Mouse (Mus musculus) 3T3-L1 (cell line): Measurements from ENCODE around the gene Agpat2.

ENCODE experiments used
- DNase-seq: peaks from one replicate; pipeline ENCODE4 v3.0.0-alpha.2; 2015; ENCODE audit warnings: low read depth, low spot score

The Agpat2 gene

DNA sequence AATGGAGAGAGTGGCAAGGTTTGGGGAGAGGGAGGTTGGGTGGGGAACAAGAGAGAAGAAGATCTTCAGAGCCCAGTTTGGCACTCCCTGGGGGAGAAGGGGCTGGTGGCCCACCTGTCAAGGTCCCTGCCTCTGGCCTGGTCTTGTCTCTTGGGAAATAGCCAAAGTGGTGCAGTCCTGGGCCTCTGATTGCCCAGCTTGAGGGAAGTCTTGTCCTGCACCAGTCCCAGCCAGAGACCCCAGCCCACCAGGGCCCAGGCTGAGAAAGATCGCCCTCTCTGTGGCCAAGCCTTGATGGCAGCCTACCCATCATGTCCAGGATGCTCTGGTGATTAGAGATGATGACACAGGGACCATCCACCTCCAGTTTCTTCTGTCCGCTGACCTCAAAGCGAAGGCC is 7.3 kb downstream of the Agpat2 start:
- DNase-seq = no peak

DNA sequence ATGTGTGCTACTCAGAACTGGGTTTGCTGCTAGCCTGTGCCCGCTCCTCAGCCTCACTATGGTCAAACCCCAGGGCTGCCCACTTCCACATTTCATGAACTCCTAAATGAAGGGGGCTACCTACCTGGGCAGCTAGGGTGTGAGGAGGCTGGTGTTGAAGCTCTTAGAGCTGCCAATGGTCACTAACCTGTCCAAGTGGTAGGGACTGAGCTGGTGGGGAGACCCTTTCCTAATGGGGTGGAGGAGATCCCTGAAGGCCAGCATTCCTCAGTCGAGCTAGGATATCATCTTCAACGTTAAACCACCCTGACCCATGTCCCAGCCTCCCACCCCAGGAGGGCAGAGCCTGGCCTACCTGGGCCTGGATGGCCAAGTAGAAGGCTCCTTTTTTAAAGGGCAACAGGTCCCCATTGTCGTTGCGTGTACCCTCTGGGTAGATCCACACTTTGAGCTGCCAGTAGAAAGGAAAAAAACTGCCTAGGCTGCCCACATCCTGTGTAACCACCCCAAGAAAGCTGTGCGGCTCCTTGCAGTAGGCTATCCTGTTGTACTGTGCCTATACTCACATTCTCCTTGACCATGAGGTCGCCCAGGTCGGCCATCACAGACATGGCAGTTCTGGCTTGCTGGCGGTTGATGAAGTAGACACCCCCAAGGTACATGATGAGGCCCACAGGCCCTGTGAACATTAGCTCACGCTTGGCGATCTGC is 8.3 kb downstream of the Agpat2 start:
- no peak for DNase-seq

DNA sequence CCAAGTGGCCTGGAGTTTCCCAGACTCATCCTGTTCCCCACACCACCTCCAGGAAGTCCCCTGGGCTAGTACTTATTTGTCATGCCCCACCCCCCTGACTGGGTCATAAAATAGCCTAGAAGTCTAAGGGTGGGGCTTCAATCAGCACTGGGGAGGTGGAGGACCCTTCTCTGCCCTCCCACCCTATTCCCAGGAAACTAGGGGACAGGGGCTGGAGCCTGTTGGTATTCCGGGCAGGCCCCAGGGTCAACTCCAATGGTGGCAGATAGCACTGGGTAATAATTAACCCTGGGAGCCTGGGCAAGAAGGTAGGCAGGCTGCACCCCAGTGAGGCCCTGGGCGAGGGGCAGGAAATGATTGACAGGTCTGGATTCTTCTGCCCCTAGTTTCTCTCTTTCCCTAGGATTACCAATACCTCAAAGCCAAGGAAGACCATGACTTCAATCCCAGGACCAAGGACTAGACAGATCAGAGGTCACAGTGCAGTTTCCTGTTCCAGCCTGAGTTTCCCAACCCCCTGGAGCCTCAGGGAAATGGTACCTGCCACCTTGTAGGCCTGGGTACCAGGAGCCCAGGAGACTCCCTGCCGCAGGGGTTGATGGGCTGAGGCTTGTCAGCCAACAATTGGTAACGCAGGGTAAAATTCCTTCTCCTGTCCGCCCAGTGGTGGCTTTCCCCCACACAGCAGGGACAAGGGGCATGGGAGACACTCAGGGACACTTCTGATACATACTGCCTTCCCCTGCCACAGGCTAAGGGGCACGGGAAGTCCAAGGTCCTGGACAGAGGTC is 9.1 kb downstream of the Agpat2 start:
- DNase-seq = no peak

DNA sequence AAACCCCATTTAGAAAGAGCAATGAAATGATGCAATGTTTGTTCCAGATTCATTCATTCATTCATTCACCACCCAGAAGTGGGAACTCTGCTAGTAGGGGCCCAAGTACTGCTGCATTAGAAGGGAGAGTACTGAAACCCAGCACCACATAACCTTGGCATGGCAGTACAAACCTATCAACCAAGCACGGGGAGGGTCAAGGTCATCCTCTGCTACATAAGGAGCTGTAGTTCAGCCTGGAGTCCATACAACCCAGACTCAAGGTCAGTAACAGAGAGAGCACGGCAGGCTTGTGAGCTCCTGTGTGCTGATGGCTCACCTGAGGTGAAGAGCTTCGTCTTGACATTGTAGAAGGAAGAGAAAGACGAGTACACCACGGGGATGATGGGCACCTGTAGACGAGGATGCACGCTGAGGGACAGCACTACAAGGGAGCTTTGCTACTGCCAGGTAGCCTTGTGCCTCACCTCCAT is 9.7 kb downstream of the Agpat2 start:
- no peak for DNase-seq

DNA sequence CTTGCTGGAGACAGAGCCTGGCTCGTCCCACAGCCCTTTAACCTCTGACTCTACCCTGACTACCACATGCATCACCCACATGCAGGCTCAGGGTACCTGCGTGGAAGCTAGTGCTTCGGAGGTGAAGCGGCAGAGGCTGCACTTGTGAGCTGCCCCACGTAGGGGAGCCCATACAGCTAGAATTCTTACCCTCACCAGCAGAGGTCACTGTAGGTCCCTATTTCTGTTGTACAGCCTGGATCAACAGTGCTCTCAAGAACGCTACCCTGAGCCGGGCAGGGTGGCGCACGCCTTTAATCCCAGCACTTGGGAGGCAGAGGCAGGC is 10.2 kb downstream of the Agpat2 start:
- peak; percentile 79 for DNase-seq

DNA sequence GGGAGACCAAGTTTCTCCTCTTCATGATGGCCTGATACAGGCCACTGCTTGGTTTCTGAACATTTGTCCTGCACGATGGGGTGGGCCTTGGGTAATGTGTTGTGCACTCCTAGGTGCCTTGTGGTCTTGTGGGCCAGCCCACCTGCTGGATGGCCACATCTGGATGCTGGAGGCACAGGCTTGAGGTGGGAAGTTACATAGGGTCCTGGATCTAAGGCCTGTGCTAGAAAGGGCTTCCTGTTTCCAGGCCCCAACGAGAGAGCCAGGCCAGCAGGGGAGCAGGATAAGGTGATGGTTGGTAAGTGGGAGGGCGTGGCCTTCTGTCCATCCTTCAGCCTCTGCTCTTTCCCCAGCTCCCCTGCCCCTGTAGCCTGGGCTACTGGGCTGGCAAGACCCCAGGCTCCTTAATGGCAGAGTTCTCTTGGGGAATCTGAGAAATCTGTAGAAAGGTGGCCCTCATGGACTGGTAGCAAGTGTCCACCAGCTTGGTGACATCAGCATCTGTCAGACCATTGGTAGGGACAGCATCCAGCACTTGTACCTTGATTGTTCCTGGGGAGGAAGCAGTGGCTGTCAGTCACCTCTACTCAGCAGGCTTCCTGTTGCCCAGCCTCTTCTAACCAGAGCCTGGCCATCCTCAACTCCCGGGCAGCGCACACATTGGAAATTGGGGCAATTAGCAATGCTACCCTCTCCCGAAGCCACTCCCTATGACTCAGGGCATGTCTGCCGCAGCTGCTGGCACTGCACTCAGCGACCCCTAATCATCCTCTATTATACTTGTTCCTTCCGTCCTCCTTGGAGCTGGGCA is 10.8 kb downstream of the Agpat2 start:
- peak; percentile 29 for DNase-seq

DNA sequence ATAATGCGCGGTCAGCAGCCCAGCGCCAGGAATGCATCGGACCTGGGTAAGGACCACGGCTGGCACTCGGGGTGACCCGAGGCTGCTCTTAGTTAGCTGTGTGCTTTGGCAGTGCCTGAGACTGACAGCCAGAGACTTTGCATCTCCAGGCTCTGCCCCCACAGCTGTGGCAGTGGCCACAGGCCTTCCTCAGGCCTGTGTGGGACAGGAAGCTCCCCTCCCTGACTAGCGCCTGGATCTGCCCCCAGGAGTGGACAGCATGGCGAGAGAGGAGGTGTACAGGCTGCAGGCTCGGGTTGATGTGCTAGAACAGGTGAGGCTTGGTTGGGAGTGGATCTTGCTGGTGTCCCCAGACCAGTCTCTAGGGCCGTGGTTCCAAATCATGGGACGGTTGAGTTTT is 12.8 kb downstream of the Agpat2 start:
- DNase-seq = no peak

DNA sequence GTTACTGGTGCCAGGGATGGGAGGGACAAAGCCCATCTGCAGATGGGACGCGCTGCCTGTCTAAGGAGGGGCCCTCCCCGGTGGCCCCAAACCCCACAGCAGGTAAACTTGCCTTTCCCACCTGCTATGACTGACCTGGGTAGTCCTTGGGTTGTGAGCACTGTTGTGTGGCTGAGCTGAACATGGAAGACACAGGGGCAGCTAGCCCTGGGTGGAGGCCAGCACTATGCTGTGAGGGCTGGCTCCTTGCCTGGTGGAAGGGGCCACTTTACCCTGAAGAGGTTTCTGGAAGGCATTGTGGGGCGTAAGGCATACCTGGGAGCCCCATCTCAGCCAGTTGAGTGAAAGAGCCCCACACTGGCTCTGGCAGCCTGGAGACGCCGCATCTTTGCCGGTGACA is 13.3 kb downstream of the Agpat2 start:
- DNase-seq = no peak

DNA sequence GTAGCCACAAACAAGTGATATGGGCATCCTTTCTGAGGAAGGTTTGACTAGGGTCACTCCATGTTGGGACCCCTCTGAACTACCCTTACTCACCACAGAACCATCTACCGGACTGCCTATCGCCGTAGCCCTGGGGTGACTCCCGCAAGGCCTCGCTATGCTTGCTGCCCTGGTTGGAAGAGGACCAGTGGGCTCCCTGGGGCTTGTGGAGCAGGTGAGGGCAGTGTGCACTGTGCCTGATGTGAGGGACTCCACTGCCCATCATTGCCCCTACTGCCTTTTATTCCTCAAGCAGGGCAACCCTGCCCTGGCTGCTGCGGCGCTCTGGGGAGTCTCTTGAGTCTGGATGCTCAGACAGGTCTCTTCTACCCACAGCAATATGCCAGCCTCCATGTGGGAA is 13.9 kb downstream of the Agpat2 start:
- no peak for DNase-seq

DNA sequence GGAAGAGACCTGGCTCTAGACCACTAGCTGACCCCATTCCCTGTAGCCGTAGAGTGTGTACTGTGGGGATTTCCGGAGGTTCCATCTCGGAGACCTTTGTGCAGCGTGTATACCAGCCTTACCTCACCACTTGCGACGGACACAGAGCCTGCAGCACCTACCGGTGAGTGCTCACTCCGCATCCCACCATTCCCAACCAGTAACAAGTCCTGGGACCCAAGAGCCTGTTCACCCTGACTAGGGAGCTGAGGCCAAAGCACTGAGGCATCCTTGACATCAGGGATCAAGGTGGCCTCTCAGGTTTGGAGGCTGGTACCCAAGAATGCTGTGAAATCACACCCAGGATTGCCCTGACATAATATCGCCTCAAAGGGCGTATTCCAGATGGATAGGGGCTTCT is 14.9 kb downstream of the Agpat2 start:
- no peak for DNase-seq

DNA sequence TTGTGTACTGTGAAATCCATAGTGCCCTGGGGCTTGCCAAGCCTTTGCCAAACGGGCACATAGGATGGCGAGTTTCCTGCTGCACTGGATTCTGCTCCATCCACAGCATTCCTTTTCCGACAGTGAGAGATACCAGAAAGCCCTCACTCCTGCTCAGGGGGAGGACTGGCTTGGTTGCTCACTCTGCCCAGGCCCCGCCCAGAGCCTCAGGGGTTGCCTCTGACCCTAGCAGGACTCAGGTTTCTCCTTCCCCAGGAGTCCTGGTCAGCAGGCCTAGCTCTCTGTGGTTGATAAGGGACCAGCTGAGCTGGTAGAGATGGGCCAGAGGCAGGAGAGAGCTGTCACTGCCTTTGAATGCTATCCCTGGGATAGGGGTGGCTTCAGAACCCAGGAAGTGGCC is 15.6 kb downstream of the Agpat2 start:
- DNase-seq = peak; percentile 78

DNA sequence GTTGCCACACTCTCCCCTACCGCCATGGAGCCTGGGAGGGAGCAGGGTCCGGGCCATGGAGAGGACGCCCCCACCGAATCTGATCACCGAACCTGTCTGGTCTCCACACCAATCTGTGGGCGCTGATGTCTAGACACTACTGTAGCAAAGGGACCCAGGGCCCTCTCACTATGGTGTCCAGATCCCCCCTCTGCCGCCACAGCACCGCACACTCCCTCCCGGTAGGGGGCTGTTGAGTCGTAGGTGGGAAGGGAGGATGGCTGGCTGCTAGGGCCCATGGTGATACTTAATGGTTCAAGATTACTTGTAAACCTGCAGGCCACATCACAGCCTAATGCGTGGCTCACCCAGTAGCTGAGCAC is 17.2 kb downstream of the Agpat2 start:
- no peak for DNase-seq

DNA sequence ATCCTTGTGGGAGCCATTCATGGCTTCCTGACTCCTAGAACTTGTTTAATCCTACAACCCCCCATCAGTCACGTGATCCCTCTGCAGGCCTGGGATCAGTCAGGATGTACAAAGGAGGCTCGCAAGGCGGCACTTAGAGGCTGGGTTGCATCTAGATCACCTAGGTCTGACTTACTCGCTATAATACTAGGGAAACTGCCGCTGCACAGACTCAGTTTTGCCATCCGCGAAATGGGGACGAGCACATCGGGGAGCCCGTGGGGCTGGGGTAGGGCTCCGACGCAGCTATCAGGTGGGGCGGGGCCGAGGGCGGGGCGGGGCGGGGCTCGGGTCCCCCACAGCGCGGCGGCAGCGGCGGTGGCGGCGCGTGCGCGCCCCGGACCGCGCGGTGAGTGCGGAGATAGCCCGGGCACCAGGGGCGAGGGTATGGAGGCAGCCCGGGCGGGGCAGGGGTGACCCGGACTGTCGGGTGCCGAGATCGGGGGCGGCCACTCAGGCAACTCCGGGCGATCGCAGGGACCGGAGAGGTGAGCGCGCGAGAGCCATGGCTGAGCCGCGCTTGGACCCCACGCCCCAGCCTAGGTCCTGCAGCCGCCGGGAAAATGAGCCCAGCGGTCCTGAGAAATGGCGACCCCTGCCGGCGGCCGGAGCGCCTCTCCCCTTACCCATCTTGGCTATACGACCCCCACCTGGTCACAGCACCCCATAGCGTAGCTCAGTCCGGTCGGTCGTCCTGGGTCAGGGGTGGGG is 17.7 kb downstream of the Agpat2 start, which contains the start of gene Gm20532:
Gm20532 (plus strand) TSS at position 346 of the 750 bp plus-strand sequence.
- DNase-seq = no peak

DNA sequence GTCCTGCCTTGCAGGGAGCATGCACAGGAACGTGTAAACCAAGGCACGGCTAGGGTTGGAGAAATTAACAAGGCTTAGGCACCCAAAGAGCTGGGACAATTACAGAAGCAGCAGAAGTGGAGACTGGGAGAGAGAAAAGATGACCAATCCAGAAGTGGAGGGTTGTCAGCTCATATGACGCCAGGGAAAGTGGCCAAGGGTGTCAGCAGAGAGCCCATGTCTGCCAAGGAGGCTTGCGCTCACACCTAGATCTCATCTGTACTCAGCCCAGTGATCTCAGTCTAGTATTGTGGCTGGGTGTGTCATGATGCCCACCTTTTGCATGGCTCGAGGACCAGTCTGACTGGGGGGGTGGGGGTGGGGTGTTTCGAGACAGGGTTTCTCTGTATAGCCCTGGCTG is 18.5 kb downstream of the Agpat2 start:
- DNase-seq = peak; percentile 53

DNA sequence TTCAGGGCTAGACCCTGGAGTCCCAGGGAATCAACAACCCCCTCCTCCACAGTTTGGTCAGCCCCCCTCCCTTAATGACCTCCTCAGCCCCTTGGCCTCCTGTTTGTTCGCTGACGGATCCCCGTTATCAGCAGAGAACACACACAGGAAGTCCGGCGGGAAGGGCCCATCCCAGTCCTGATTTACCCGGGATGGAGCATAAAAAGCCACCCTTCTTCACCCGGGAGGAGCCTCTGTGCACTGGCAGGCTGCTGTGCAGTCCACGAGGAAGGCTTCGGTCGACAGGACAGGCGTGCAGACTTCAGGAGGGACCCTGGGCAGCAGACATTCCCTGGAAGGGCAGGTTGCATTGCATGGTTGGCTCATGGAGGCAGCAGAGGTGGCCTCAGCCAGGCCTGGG is 20.6 kb downstream of the Agpat2 start:
- DNase-seq = no peak

DNA sequence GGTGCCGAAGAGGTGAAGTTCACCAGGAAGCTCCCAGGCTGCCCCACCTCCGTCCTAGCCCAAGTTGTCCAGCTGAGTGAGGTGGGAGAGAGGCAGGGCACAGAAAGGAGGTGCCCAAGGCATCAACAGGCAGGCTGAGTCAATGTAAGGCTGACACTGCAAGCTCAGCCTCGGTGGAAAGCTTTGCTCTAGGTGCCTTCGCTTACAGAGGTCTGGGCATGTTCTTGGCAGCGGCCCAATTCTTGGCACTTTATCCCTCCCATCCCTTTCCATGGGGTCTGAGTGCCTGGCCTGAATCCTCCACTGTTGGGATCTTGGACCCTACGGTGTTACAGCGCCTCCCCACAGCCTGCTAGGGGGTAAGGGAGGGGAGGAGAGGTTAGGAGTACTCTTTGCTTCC is 21.5 kb downstream of the Agpat2 start:
- no peak for DNase-seq

DNA sequence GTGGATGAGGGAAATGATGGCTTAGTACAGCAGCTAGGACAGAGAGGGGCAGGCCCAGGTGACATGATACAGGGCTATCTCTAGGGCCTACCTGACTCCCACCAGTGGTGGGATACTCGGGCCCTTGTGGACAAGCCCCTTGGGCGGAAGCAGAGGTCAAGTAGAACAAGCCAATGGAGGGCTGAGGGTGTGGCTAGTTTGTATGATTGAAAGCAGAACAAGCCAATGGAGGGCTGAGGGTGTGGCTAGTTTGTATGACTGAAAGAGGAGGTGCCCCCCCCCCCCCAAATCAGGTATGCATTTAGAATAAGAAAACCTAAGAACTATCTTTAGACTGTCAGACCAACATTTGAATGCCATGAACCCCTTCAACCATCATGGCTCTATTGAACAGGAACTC is 22.0 kb downstream of the Agpat2 start:
- no peak for DNase-seq

DNA sequence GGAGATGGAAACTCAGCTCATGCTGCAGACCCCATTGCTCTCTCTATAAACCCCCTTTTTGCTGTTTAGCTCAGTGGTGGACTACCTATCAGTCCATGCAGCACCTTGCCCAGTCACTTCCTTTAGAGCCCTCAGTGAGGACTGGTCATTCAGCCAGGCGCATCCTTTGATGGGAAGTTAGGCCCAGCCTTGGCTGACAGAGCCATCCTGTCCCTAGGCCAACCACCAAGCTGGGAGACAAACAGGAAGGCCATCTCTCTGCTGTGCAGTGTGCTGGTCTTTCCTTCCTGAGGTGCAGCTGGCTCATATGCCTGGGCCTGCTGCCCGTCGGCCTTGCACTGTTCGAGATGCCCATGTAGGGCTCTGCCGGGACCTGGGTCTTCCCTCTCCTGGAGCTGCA is 23.5 kb downstream of the Agpat2 start:
- DNase-seq = no peak

DNA sequence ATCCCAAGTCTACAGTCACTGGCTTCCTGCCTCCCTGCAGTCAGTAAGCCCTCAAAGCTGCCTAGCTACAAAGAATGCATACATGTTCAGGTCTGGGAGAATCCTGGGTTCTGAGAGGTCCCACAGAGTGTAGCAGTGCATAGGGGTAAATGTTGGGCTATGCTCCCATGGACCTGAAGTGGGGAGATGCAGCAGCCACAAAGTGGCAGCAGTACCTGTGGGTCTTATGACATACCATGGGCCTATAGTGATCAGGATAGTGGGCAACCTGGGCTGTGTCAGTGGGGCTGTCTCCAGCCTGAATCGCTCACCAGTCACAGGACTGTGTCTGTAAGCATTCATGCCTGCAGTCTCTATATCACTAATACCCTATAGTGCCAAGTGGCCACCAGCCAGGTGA is 24.5 kb downstream of the Agpat2 start, which contains the start of gene Egfl7:
Egfl7 (plus strand) TSS at position 301 of the 400 bp plus-strand sequence.
- no peak for DNase-seq

DNA sequence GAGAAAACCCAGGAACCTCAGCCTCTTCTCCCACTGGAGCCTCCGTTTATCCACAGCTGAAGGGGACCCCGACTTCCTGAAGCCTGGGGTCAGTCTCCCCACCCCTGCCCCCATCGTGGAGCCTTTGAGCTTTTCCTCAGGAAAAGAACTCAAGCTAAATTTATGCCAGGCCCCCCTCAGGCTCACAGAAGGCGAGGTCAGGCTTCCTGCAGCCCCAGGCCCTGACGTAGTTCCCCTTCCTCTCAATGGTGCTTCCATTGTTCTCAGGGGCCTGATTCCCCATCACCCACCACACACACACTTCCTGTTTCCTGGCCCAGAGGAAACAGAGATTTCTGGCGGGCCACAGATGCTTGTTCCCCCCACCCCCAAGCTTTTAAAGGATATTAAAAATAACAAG is 25.8 kb downstream of the Agpat2 start:
- DNase-seq = no peak

DNA sequence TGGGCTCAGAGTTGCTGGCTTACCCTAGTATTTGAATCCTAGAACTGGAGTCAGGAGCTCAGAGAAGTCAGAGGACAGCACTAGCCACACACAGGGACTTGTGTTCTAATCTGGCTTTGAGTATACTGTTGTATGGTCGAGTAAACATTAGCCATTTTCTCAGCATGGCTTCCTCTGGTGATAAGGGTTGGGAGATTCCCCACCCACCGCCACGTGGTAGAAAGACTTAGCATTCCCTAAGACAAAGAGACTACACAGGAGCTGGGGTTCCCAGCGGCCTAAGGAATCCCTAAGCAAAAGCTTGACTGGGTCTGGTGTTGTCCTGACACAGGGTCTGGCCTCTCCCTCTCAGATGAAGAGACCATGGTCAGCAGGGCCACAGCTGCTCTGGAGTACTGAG is 27.8 kb downstream of the Agpat2 start:
- no peak for DNase-seq

DNA sequence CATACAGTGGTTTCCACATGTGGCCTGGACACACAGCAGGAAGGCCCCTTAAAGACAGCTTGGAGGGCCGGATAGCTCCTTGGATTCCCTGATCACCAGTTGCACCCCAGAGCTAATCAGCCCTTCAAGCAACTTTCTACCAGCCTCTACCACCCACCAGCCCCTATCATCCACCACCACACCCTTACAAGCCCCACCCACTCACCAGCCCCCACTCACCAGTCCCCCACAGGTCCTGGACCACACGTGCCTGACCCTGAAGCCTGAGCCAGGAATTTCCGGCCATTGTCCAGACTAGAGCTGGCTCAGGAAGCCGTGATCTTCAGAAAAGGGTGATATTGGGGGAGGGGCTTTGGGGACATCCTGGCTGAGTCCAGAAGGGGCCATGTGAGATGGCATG is 28.4 kb downstream of the Agpat2 start:
- DNase-seq = no peak
